Mouse (Mus musculus) lung, adult 18-20 months (tissue): ENCODE data around the gene Gm13101.
"Not testable (repeated sequence)": the region's sequence is repeated elsewhere in the genome, so short reads cannot be mapped to it uniquely, and the experiment has no call there.

Source experiments
- DNase-seq, 2 experiments: peaks; one replicate each; pipeline ENCODE4 v3.0.0; 2022; ENCODE audit warnings: mixed read lengths in 2 of 2

Gene Gm13101

GRCm38 (mm10) chr4:143966850-143967249 is at the start of gene Gm13101:
Gene Gm13101, minus strand, starts transcription at chr4:143966950.
- DNase-seq = not testable (repeated sequence)

- DNase-seq = not testable (repeated sequence)
These were observed 27.5 kb upstream of the Gm13101 start, which contains the start of gene Pramef17 for GRCm38 (mm10) chr4:143994269-143994668. Gene Pramef17, minus strand, starts transcription at chr4:143994369.

GRCm38 (mm10) chr4:143988126-143988525 is 21.4 kb upstream of the Gm13101 start:
- DNase-seq = peak; percentile 36 to 37

GRCm38 (mm10) chr4:143987475-143987941 is 20.8 kb upstream of the Gm13101 start:
- DNase-seq = peak; percentile 11 to 19

GRCm38 (mm10) chr4:143985733-143986132 is 19.0 kb upstream of the Gm13101 start:
- DNase-seq = peak; percentile 3 to 19

- peak; percentile 3 to 9 for DNase-seq
These were observed 18.4 kb upstream of the Gm13101 start for GRCm38 (mm10) chr4:143985165-143985564.

- not testable (repeated sequence) for DNase-seq
These were observed 16.7 kb upstream of the Gm13101 start for GRCm38 (mm10) chr4:143983446-143983845.

- not testable (repeated sequence) for DNase-seq
These were observed 15.8 kb downstream of the Gm13101 start, which contains the start of gene Pramef25 for GRCm38 (mm10) chr4:143950916-143951315. Gene Pramef25, minus strand, starts transcription at chr4:143951016.
